Mouse (Mus musculus): ENCODE measurements around the gene Morn5. TPM values are rescaled to one million over a fixed set of nuclear protein-coding genes. Genes with fewer than 3 reads are reported as not detected.

Gene Morn5
- polyA plus RNA-seq, 1 experiment, result 524 TPM

GRCm38 (mm10) chr2:36104956-36105741, 55.9 kb downstream of the Morn5 start, which contains the start of gene Lhx6:
Gene Lhx6 (minus strand): TSS chr2:36105408.
- TF ChIP-seq POLR2A (IDR thresholded peaks at IDR 0.05; ENCODE audit: control insufficient read depth, low read depth, low read length) (no peak), CTCF (IDR thresholded peaks at IDR 0.05; ENCODE audit: control insufficient read depth, insufficient read depth, insufficient replicate concordance, low read depth, low read length) (no peak)
- H3K4me1 ChIP-seq (ENCODE audit: control insufficient read depth, insufficient read depth, low read length), result peaks cover 21% of the 10 kb centered on the region
- no peaks in the 10 kb centered on the region for H3K36me3 ChIP-seq (ENCODE audit: control insufficient read depth, insufficient read depth, low read length)
- peaks cover 8% of the 10 kb centered on the region; the same call in 1 of the 2 replicates for H3K27me3 ChIP-seq (ENCODE audit: control insufficient read depth, insufficient read depth, low read length)
- H3K4me3 ChIP-seq (ENCODE audit: control insufficient read depth, low read depth, low read length), result peak within 1 kb of the TSS; percentile 29
- H3K27ac ChIP-seq (ENCODE audit: control insufficient read depth, insufficient read depth, low read depth, low read length), result no peak within 1 kb of the TSS

DNA sequence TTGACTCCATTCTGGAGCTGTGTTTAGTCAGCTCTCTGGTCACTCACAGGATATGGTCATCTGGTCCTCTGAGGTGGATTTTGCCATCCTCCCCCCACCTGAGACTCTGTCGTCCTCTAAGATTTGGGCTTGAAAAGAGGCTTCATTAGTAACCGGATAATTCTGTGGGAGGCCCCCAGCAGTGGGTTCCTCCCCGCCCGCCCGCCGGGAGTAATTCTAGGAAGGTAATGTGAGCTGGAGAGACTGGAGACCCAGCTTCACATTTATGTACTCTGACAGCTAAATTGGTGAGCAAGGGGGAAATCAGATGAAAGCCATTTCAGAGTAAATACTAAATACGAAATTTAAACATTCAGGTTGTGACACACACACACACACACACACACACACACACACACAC, 59.4 kb downstream of the Morn5 start:
- peaks cover 5% of the 10 kb centered on the region; the same call in 1 of the 2 replicates for H3K27me3 ChIP-seq (ENCODE audit: control insufficient read depth, insufficient read depth, low read length)
- H3K4me3 ChIP-seq (ENCODE audit: control insufficient read depth, low read depth, low read length), result no peak overlapping the region
- peaks cover 9% of the 10 kb centered on the region for H3K4me1 ChIP-seq (ENCODE audit: control insufficient read depth, insufficient read depth, low read length)
- H3K27ac ChIP-seq (ENCODE audit: control insufficient read depth, insufficient read depth, low read depth, low read length), result no peak overlapping the region
- TF ChIP-seq POLR2A (IDR thresholded peaks at IDR 0.05; ENCODE audit: control insufficient read depth, low read depth, low read length) (no peak), CTCF (IDR thresholded peaks at IDR 0.05; ENCODE audit: control insufficient read depth, insufficient read depth, insufficient replicate concordance, low read depth, low read length) (no peak)
- no peaks in the 10 kb centered on the region for H3K36me3 ChIP-seq (ENCODE audit: control insufficient read depth, insufficient read depth, low read length)

GRCm38 (mm10) chr2:36112632-36113031, 63.4 kb downstream of the Morn5 start:
- Histone ChIP-seq H3K27ac (ENCODE audit: control insufficient read depth, insufficient read depth, low read depth, low read length) (no peak overlapping the region), H3K4me3 (ENCODE audit: control insufficient read depth, low read depth, low read length) (no peak overlapping the region), H3K36me3 (ENCODE audit: control insufficient read depth, insufficient read depth, low read length) (no peaks in the 10 kb centered on the region; the same call in 1 of the 2 replicates), H3K4me1 (ENCODE audit: control insufficient read depth, insufficient read depth, low read length) (no peaks in the 10 kb centered on the region), H3K27me3 (ENCODE audit: control insufficient read depth, insufficient read depth, low read length) (no peaks in the 10 kb centered on the region)
- TF ChIP-seq CTCF (IDR thresholded peaks at IDR 0.05; ENCODE audit: control insufficient read depth, insufficient read depth, insufficient replicate concordance, low read depth, low read length) (no peak), POLR2A (IDR thresholded peaks at IDR 0.05; ENCODE audit: control insufficient read depth, low read depth, low read length) (no peak)

DNA sequence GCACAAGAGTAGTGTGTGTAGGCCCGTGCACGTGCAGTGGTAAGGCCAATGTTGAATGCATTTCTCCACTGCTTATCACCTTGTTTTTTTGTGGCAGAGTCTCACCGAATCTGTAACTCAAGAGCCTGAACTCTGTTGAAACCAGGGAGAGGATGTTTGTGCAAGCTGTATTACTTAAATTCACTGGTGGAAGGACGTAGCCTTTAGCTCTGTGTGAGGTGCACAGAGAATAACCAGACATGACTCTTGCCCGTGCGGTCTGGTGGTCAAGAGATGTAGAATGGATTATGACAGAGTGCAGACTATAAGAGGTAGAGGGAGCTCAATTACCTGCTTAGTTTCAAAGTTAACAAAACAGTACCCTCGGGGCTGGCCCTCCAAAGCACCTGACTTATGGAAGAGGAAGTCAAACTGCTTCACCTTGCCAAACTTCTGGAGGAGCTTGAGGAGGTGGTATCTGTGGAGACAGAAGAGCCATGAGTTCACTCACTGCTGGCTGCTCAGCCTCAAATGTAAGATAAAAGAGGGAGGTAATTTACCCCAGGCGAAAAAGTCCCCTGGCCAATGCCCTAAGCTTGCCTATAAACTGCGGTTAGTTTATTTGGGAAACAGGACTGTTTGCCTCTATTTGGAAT, 77.7 kb downstream of the Morn5 start:
- peaks cover 4% of the 10 kb centered on the region for H3K36me3 ChIP-seq (ENCODE audit: control insufficient read depth, insufficient read depth, low read length)
- no peaks in the 10 kb centered on the region for H3K27me3 ChIP-seq (ENCODE audit: control insufficient read depth, insufficient read depth, low read length)
- no peaks in the 10 kb centered on the region for H3K4me1 ChIP-seq (ENCODE audit: control insufficient read depth, insufficient read depth, low read length)
- H3K27ac ChIP-seq (ENCODE audit: control insufficient read depth, insufficient read depth, low read depth, low read length), result no peak overlapping the region
- TF ChIP-seq CTCF (IDR thresholded peaks at IDR 0.05; ENCODE audit: control insufficient read depth, insufficient read depth, insufficient replicate concordance, low read depth, low read length), result no peak
- no peak for TF ChIP-seq POLR2A (IDR thresholded peaks at IDR 0.05; ENCODE audit: control insufficient read depth, low read depth, low read length)
- H3K4me3 ChIP-seq (ENCODE audit: control insufficient read depth, low read depth, low read length), result no peak overlapping the region

- H3K4me3 ChIP-seq (ENCODE audit: control insufficient read depth, low read depth, low read length), result no peak overlapping the region
- H3K4me1 ChIP-seq (ENCODE audit: control insufficient read depth, insufficient read depth, low read length), result no peaks in the 10 kb centered on the region
- TF ChIP-seq CTCF (IDR thresholded peaks at IDR 0.05; ENCODE audit: control insufficient read depth, insufficient read depth, insufficient replicate concordance, low read depth, low read length) (no peak), POLR2A (IDR thresholded peaks at IDR 0.05; ENCODE audit: control insufficient read depth, low read depth, low read length) (no peak)
- H3K27ac ChIP-seq (ENCODE audit: control insufficient read depth, insufficient read depth, low read depth, low read length), result no peak overlapping the region
- no peaks in the 10 kb centered on the region for H3K27me3 ChIP-seq (ENCODE audit: control insufficient read depth, insufficient read depth, low read length)
- peaks cover 2% of the 10 kb centered on the region for H3K36me3 ChIP-seq (ENCODE audit: control insufficient read depth, insufficient read depth, low read length)
Observed at GRCm38 (mm10) chr2:36127973-36128372, 78.7 kb downstream of the Morn5 start.

DNA sequence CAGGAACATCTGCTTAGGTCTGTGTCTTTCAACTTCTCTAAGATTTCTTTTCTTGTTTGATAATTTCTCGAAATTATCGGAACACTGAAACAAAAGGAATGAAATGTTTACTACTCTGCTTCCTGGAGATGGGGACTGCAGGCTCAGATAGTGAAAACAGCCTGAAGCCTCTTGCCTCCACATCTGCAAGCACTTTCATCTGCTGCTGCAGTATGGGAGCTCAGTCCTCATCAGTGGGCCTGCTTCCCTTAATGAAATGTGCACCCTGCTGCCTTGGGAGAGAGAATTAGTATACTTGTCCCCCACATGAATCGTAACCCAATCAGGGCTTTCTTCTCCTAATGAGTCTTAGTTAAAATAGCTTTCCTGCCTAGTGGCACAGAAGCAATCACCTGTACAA, 79.8 kb downstream of the Morn5 start:
- Histone ChIP-seq H3K27me3 (ENCODE audit: control insufficient read depth, insufficient read depth, low read length) (no peaks in the 10 kb centered on the region), H3K4me1 (ENCODE audit: control insufficient read depth, insufficient read depth, low read length) (no peaks in the 10 kb centered on the region), H3K27ac (ENCODE audit: control insufficient read depth, insufficient read depth, low read depth, low read length) (no peak overlapping the region), H3K4me3 (ENCODE audit: control insufficient read depth, low read depth, low read length) (no peak overlapping the region), H3K36me3 (ENCODE audit: control insufficient read depth, insufficient read depth, low read length) (peaks cover 2% of the 10 kb centered on the region)
- TF ChIP-seq POLR2A (IDR thresholded peaks at IDR 0.05; ENCODE audit: control insufficient read depth, low read depth, low read length) (no peak), CTCF (IDR thresholded peaks at IDR 0.05; ENCODE audit: control insufficient read depth, insufficient read depth, insufficient replicate concordance, low read depth, low read length) (no peak)

Other genes starting within 250 kb of the Morn5 start
- gene Ttll11, start 69.5 kb upstream of the Morn5 start, polyA plus RNA-seq (2012; rRNA removed), result 47.1 and 47.6 TPM in 2 replicates
- 78.4 and 80.8 TPM in 2 replicates for gene Ndufa8, start 52 bp upstream of the Morn5 start, polyA plus RNA-seq (2012; rRNA removed)
- 3.9 and 5.3 TPM in 2 replicates for gene Lhx6, start 56.0 kb downstream of the Morn5 start, polyA plus RNA-seq (2012; rRNA removed)
- gene Mrrf, start 86.9 kb downstream of the Morn5 start, polyA plus RNA-seq (2012; rRNA removed), result 70.8 and 78.5 TPM in 2 replicates
- gene Rbm18, start 87.3 kb downstream of the Morn5 start, polyA plus RNA-seq (2012; rRNA removed), result 11.5 and 14.2 TPM in 2 replicates
- gene Ptgs1, start 181.0 kb downstream of the Morn5 start, polyA plus RNA-seq (2012; rRNA removed), result 0.74 and 5.4 TPM in 2 replicates